Mouse (Mus musculus) c-Kit-positive CD71-positive TER-119-positive erythroid progenitor cells, embryonic 14.5 days (primary cell): Measurements from ENCODE around the gene Gm9903.

Source experiments
- DNase-seq: peaks from one replicate; pipeline ENCODE4 v3.0.0-alpha.2; 2013; ENCODE audit warnings: low spot score

The Gm9903 gene

DNA sequence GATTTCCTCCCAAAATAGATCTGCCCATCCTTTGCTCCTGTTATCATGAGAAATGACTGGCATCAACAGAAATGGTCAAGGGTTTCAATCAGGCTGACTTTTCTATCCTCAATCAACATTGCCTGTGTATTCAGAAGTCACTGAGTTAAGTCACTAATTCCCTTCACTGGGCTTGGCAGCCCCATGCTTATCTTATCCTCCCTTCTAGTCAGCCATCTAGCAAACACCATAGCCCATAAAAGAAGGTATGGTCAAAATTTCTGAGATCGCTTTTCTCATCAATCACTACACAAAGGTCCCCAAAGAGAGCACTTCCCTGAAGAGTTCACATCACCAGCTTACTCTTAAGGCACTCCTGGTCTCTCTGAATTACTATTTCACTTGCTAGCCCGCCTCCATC is 21.3 kb downstream of the Gm9903 start:
- DNase-seq = peak; percentile 53

GRCm38 (mm10) chr5:33651541-33651920 is 21.8 kb downstream of the Gm9903 start:
- DNase-seq = no peak

DNA sequence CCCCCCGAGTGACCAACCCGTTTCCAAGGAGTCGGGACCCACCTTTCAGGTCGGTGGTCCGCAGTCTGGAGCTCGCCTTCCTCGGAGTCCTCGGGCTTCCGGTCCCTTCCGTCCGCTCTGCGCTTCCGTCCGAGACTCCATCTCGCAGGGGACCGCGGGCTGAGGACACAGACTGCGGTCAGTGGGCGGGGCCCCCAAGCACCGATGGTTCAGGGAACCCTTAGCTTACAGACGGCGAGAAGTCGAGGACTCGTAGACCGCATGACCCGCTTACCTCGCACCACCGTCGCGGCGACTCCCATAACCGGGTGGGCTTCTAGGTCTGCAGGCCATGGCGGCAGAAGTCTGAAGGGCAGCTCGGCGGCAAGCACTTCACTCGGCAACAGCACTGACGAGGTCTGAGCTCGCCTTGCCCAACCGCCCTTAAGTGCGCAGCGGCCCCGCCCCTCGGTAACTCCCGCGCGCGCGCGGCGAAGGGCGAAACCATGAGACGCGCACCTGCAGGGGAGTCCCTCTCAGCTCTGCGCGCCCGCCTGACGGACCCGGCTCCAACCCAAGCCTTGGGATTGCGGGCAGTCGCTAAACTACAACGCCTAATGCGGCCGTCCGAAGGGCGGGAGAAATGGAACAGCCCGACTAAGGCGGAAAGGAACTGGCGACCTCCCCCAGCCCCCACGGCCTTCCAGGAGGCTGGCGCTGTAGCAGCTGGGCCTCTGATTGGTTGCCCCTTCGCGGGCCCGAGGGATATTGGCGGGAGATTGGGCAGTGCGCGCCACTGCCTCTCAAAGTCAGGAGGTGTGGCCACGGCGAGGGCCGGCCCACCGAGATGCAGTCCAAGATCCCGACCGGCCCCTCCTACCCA is 22.4 kb downstream of the Gm9903 start, which contains the start of gene Slbp:
Gene Slbp, minus strand, starts transcription at position 654 of the 862 bp plus-strand sequence.
- DNase-seq = peak; percentile 95

- DNase-seq = no peak
Measured at GRCm38 (mm10) chr5:33652783-33653173, 23.1 kb downstream of the Gm9903 start.

GRCm38 (mm10) chr5:33654424-33654823 is 24.7 kb downstream of the Gm9903 start:
- no peak for DNase-seq

GRCm38 (mm10) chr5:33655251-33655840 is 25.6 kb downstream of the Gm9903 start:
- no peak for DNase-seq

DNA sequence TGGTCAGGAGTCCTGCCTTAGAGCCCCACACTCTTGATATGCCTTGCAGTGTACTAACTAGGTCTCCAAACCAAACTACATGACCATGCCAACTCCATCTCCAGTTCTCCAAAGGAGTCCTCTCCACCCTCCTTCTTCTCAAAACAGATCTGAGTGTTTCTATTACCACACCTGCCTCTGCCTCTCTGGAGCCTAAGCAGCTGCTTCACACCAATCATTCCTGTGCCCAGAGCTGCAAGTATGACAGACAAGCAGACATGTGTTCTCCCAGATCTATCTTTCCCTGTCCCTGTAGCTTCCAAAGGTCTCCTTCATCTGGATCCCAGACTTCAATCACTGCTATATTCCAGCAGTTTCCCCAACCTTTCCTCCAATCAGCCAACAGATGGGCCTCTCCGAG is 27.0 kb downstream of the Gm9903 start:
- no peak for DNase-seq

DNA sequence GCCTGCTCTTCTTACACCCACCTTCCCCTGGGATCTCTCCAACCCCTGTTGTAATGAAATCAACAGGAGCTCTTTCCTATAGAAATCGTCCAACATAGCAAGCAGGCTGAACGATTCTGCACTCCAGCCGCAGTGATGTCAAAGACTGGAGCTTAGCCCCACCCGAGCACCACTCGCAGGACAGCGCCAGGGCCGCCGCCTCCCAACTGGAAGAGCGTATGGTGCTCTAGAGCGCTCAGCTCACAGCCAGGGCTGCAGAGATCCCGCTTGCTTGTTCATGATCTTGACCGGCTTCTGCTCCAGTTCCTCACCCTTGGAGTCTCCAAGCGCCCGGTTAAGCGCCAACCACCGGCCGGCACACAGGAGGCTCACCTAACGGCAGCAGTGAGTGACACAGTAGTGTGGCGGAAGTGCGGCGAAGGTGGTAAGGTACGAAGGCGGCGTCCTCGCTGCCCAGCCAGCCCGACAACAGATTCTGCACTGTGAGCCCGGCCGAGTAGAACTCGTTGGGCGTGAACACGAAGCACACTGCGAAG is 27.6 kb downstream of the Gm9903 start:
- peak; percentile 77 for DNase-seq

DNA sequence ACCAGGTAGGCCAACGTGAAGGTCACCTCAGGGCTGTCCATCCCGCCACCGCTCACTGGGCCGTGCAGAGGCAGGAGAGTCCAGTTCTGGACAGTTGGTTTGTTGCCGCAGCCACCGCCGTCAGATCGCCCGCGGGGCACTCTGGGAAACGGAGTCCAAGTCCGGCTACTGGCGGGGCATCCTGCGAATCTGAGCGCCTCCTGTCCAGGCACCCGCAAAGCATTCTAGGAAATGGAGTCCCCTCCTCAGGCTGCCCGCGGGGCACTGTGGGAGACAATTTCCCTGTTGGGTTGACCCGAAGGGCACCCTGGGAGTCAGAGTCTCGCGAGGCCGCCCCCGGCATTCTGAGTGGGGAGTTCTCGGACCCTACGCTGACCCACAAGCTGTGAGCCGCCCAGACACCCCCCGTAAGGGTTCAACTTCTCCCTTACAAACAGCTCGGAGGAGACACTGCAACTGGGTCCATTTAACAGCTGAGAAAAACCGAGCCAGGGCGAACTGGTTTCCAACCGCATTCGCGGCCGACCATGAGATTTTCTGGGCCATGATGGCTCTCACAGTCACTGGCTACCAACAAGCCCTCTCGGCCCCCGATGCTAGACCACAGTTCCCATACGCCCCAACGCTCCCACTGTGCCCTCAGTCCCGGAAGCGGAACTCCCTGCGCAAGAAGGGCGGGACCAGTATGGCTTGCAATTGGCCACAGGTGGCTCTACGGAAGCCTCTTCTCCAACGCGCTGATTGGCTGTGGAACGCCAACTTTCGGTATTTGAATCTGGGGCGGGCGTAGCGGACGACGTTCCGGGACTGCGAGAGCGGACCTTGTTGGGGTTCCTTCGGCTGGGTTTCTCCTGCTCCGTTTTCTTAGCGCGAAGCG is 28.3 kb downstream of the Gm9903 start, which contains the start of the genes Tacc3 and Tmem129:
Gene Tacc3, plus strand, starts transcription at position 342 of the 877 bp plus-strand sequence.
Gene Tmem129, minus strand, starts transcription at position 630 of the 877 bp plus-strand sequence.
- DNase-seq = peak; percentile 96

- no peak for DNase-seq
Measured at GRCm38 (mm10) chr5:33658664-33659050, 28.9 kb downstream of the Gm9903 start.

DNA sequence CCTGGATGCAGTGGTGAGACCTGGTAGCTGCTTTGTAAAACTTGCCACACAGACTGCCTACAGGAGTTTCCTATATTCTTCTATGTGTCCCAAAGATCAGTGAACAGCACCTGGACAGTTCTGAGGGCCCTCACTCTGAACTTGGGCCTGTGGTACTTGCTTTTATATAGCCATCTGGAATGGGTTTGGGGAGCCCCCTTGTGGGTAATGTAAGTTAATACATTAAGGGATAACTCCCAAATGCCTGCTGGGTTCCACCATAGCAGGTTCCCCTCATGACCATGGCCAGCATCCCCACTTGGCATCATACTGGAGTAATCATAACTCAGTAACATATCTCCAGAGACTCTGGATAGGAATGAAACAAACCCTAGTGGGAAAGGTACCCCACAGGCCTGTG is 38.5 kb downstream of the Gm9903 start:
- peak; percentile 37 for DNase-seq

DNA sequence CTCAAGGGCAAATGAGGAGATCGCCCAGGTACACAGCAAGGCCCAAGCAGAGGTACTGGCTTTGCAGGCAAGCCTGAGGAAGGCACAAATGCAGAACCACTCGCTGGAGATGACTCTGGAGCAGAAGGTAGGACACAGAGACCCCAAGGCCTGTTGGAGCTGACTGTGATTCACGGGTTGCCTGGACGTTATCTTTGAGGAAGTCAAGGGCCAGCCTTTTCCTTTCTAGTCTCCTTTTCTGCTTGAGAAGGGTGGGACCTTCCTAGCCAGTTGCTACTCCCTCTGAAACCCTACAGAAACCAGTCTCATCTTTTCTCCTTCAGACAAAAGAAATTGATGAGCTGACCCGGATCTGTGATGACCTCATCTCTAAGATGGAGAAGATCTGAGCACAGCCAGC is 41.9 kb downstream of the Gm9903 start:
- no peak for DNase-seq

DNA sequence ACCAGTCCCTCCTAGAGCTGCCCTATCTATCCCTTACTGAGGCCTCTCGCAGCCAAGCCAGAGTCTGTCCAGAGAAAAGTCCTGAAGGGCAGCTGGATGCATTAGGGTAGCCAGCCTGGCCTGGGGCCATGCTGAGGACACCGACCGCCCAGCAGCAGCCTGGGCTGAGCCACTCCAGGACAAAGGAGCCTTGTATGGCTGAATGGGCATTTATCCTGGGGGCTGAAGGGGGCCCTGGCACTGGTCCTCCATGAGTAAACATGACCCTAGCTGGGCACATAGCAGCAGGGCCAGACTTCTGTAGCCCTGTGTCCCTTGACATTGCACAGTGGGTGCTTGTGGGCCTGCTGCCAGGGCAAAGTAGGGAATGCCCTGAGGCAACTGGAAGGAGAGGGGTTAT is 44.7 kb downstream of the Gm9903 start:
- DNase-seq = no peak

- DNase-seq = peak; percentile 31
Measured at GRCm38 (mm10) chr5:33675964-33676363, 46.2 kb downstream of the Gm9903 start.

DNA sequence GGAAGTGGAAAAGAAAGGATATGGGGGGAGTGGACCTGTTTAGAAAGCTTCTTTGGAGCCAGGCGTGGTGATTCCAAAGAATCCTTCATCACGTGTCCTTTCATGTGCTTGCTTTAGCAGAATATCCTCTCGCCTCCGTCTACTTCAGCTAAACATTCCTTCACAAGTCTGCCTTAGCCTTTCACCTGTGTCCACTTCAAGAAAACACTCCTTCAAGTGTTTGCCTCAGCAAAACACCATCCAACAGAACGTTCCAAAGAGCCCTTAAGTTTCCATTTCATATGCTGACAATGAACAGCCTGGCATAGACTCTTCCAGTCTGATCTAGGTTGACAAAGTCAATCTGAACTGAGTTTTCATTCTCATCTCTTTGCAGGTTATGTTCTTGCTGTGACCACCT is 48.5 kb downstream of the Gm9903 start:
- no peak for DNase-seq

DNA sequence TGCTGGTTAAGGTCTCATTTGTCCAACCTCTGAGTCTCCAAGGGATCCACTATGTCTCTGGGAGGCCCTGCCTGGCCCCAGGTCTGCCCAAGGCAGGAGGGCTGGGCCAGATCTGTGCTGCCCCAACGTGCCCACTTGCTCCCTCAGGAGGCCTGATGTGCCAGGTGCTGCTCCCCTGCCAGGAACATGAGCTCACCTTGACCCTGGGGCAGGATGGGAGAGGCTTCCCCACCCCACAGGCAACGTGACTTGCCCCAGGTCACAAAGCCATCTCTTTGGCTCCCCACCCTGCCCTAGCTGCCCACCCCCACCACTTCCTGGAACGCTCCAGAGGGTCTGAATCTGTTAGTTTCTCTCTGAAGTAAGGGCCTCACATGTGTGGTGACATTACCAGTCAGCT is 51.3 kb downstream of the Gm9903 start:
- DNase-seq = no peak
